Mouse (Mus musculus): Measurements from ENCODE around the gene Susd1. TPM values are rescaled to one million over a fixed set of nuclear protein-coding genes. Genes with fewer than 3 reads are reported as not detected.

Susd1 gene
- polyA plus RNA-seq, 1 experiment = 25.4 TPM

- no peak for TF ChIP-seq POLR2A (IDR thresholded peaks at IDR 0.05; ENCODE audit: low read depth, low read length)
- no peak for TF ChIP-seq CTCF (IDR thresholded peaks at IDR 0.05; ENCODE audit: extremely low read depth, insufficient read depth, insufficient read length, insufficient replicate concordance)
- H3K27ac ChIP-seq (ENCODE audit: insufficient read depth, low read length) = peak overlapping the region; percentile 24; the same call in 1 of the 2 replicates
Observed at GRCm38 (mm10) chr4:59282699-59283487, 155.5 kb downstream of the Susd1 start.

GRCm38 (mm10) chr4:59282137-59282536, 156.3 kb downstream of the Susd1 start:
- no peak overlapping the region for H3K4me3 ChIP-seq (ENCODE audit: extremely low read depth, insufficient read depth, insufficient read length)
- no peaks in the 10 kb centered on the region for H3K36me3 ChIP-seq (ENCODE audit: control insufficient read depth, insufficient read depth, low read length)
- WGBS = 78% methylated on average over 7 of the region's 7 CpGs
- no peak for TF ChIP-seq CTCF (IDR thresholded peaks at IDR 0.05; ENCODE audit: extremely low read depth, insufficient read depth, insufficient read length, insufficient replicate concordance)
- no peak for TF ChIP-seq POLR2A (IDR thresholded peaks at IDR 0.05; ENCODE audit: low read depth, low read length)
- no peak overlapping the region for H3K27ac ChIP-seq (ENCODE audit: insufficient read depth, low read length)
- peaks cover 23% of the 10 kb centered on the region; the same call in 1 of the 2 replicates for H3K4me1 ChIP-seq (ENCODE audit: control insufficient read depth, insufficient read depth, insufficient read length)
- no peaks in the 10 kb centered on the region for H3K27me3 ChIP-seq (ENCODE audit: control insufficient read depth, insufficient read depth, low read length)
- no peak for DNase-seq (ENCODE audit: low read depth in 1 of 2, low spot score in 2 of 2)

More at GRCm38 (mm10) chr4:59282699-59283487, 155.5 kb downstream of the Susd1 start:
- no peak for DNase-seq (ENCODE audit: low read depth in 1 of 2, low spot score in 2 of 2)
- no peaks in the 10 kb centered on the region for H3K27me3 ChIP-seq (ENCODE audit: control insufficient read depth, insufficient read depth, low read length)
- WGBS = 72% methylated on average over 8 of the region's 8 CpGs
- H3K4me1 ChIP-seq (ENCODE audit: control insufficient read depth, insufficient read depth, insufficient read length) = peaks cover 24% of the 10 kb centered on the region; the same call in 1 of the 2 replicates
- no peaks in the 10 kb centered on the region for H3K36me3 ChIP-seq (ENCODE audit: control insufficient read depth, insufficient read depth, low read length)
- no peak overlapping the region for H3K4me3 ChIP-seq (ENCODE audit: extremely low read depth, insufficient read depth, insufficient read length)

- H3K27me3 ChIP-seq (ENCODE audit: control insufficient read depth, insufficient read depth, low read length) = no peaks in the 10 kb centered on the region
- no peak for DNase-seq (ENCODE audit: low read depth in 1 of 2, low spot score in 2 of 2)
- TF ChIP-seq CTCF (IDR thresholded peaks at IDR 0.05; ENCODE audit: extremely low read depth, insufficient read depth, insufficient read length, insufficient replicate concordance) (no peak), POLR2A (IDR thresholded peaks at IDR 0.05; ENCODE audit: low read depth, low read length) (no peak)
- no peak overlapping the region for H3K4me3 ChIP-seq (ENCODE audit: extremely low read depth, insufficient read depth, insufficient read length)
- H3K27ac ChIP-seq (ENCODE audit: insufficient read depth, low read length) = peak overlapping the region; percentile 39
- no peaks in the 10 kb centered on the region for H3K36me3 ChIP-seq (ENCODE audit: control insufficient read depth, insufficient read depth, low read length)
- 15% methylated on average over 5 of the region's 5 CpGs for WGBS
- H3K4me1 ChIP-seq (ENCODE audit: control insufficient read depth, insufficient read depth, insufficient read length) = peaks cover 20% of the 10 kb centered on the region
Observed at GRCm38 (mm10) chr4:59280876-59281275, 157.6 kb downstream of the Susd1 start.

GRCm38 (mm10) chr4:59279111-59279510, 159.3 kb downstream of the Susd1 start:
- Histone ChIP-seq H3K4me3 (ENCODE audit: extremely low read depth, insufficient read depth, insufficient read length) (no peak overlapping the region), H3K36me3 (ENCODE audit: control insufficient read depth, insufficient read depth, low read length) (no peaks in the 10 kb centered on the region), H3K4me1 (ENCODE audit: control insufficient read depth, insufficient read depth, insufficient read length) (peaks cover 31% of the 10 kb centered on the region), H3K27me3 (ENCODE audit: control insufficient read depth, insufficient read depth, low read length) (no peaks in the 10 kb centered on the region), H3K27ac (ENCODE audit: insufficient read depth, low read length) (peak overlapping the region; percentile 40; the same call in 1 of the 2 replicates)
- TF ChIP-seq CTCF (IDR thresholded peaks at IDR 0.05; ENCODE audit: extremely low read depth, insufficient read depth, insufficient read length, insufficient replicate concordance) (no peak), POLR2A (IDR thresholded peaks at IDR 0.05; ENCODE audit: low read depth, low read length) (no peak)
- DNase-seq (ENCODE audit: low read depth in 1 of 2, low spot score in 2 of 2) = no peak
- WGBS = 87% methylated on average over 5 of the region's 5 CpGs

- H3K4me3 ChIP-seq (ENCODE audit: extremely low read depth, insufficient read depth, insufficient read length) = no peak overlapping the region
- TF ChIP-seq POLR2A (IDR thresholded peaks at IDR 0.05; ENCODE audit: low read depth, low read length) (no peak), CTCF (IDR thresholded peaks at IDR 0.05; ENCODE audit: extremely low read depth, insufficient read depth, insufficient read length, insufficient replicate concordance) (no peak)
- no peaks in the 10 kb centered on the region for H3K36me3 ChIP-seq (ENCODE audit: control insufficient read depth, insufficient read depth, low read length)
- peak overlapping the region; percentile 20; the same call in 1 of the 2 replicates for H3K27ac ChIP-seq (ENCODE audit: insufficient read depth, low read length)
- 66% methylated on average over 7 of the region's 7 CpGs for WGBS
- DNase-seq (ENCODE audit: low read depth in 1 of 2, low spot score in 2 of 2) = peak in 1 of 2 experiments; percentile 69
- H3K27me3 ChIP-seq (ENCODE audit: control insufficient read depth, insufficient read depth, low read length) = no peaks in the 10 kb centered on the region
- peaks cover 35% of the 10 kb centered on the region for H3K4me1 ChIP-seq (ENCODE audit: control insufficient read depth, insufficient read depth, insufficient read length)
Observed at GRCm38 (mm10) chr4:59278410-59278809, 160.0 kb downstream of the Susd1 start.

- 79% methylated on average over 9 of the region's 9 CpGs for WGBS
- Histone ChIP-seq H3K36me3 (ENCODE audit: control insufficient read depth, insufficient read depth, low read length) (no peaks in the 10 kb centered on the region), H3K27ac (ENCODE audit: insufficient read depth, low read length) (peak overlapping the region; percentile 20; the same call in 1 of the 2 replicates), H3K4me1 (ENCODE audit: control insufficient read depth, insufficient read depth, insufficient read length) (peaks cover 35% of the 10 kb centered on the region), H3K27me3 (ENCODE audit: control insufficient read depth, insufficient read depth, low read length) (no peaks in the 10 kb centered on the region), H3K4me3 (ENCODE audit: extremely low read depth, insufficient read depth, insufficient read length) (no peak overlapping the region)
- no peak for TF ChIP-seq POLR2A (IDR thresholded peaks at IDR 0.05; ENCODE audit: low read depth, low read length)
- TF ChIP-seq CTCF (IDR thresholded peaks at IDR 0.05; ENCODE audit: extremely low read depth, insufficient read depth, insufficient read length, insufficient replicate concordance) = no peak
- no peak for DNase-seq (ENCODE audit: low read depth in 1 of 2, low spot score in 2 of 2)
Observed at GRCm38 (mm10) chr4:59277958-59278357, 160.5 kb downstream of the Susd1 start.

- no peak for TF ChIP-seq POLR2A (IDR thresholded peaks at IDR 0.05; ENCODE audit: low read depth, low read length)
- TF ChIP-seq CTCF (IDR thresholded peaks at IDR 0.05; ENCODE audit: extremely low read depth, insufficient read depth, insufficient read length, insufficient replicate concordance) = no peak
- Histone ChIP-seq H3K4me1 (ENCODE audit: control insufficient read depth, insufficient read depth, insufficient read length) (peaks cover 26% of the 10 kb centered on the region), H3K36me3 (ENCODE audit: control insufficient read depth, insufficient read depth, low read length) (no peaks in the 10 kb centered on the region), H3K4me3 (ENCODE audit: extremely low read depth, insufficient read depth, insufficient read length) (no peak overlapping the region), H3K27ac (ENCODE audit: insufficient read depth, low read length) (peak overlapping the region; percentile 86), H3K27me3 (ENCODE audit: control insufficient read depth, insufficient read depth, low read length) (no peaks in the 10 kb centered on the region)
- WGBS = 33% methylated on average over 2 of the region's 2 CpGs
- no peak for DNase-seq (ENCODE audit: low read depth in 1 of 2, low spot score in 2 of 2)
Observed at GRCm38 (mm10) chr4:59275956-59276355, 162.5 kb downstream of the Susd1 start.

Data from spleen, adult 2 months (tissue).